Mouse (Mus musculus) liver (tissue): Measurements from ENCODE around the gene Slc39a11.

Experiments
- DNase-seq: peaks from one replicate; pipeline ENCODE4 v3.0.0-alpha.2; 2020; ENCODE audit warnings: mixed read lengths

The Slc39a11 gene

GRCm38 (mm10) chr11:113214741-113215140 lies 435.1 kb downstream of the Slc39a11 start:
- no peak for DNase-seq

GRCm38 (mm10) chr11:113212390-113213025 lies 437.4 kb downstream of the Slc39a11 start:
- no peak for DNase-seq

GRCm38 (mm10) chr11:113209220-113209878 lies 440.5 kb downstream of the Slc39a11 start:
- no peak for DNase-seq

GRCm38 (mm10) chr11:113208521-113209072 lies 441.3 kb downstream of the Slc39a11 start:
- no peak for DNase-seq

GRCm38 (mm10) chr11:113207966-113208365 lies 441.9 kb downstream of the Slc39a11 start:
- DNase-seq = no peak

- DNase-seq = no peak
These were observed 443.8 kb downstream of the Slc39a11 start for GRCm38 (mm10) chr11:113206099-113206498.

GRCm38 (mm10) chr11:113203008-113203407 lies 446.9 kb downstream of the Slc39a11 start:
- DNase-seq = no peak

- peak; percentile 58 for DNase-seq
These were observed 448.3 kb downstream of the Slc39a11 start for GRCm38 (mm10) chr11:113201470-113201997.

GRCm38 (mm10) chr11:113200901-113201300 lies 449.0 kb downstream of the Slc39a11 start:
- DNase-seq = no peak

GRCm38 (mm10) chr11:113198586-113198985 lies 451.3 kb downstream of the Slc39a11 start:
- DNase-seq = no peak

GRCm38 (mm10) chr11:113197624-113198023 lies 452.3 kb downstream of the Slc39a11 start:
- no peak for DNase-seq

GRCm38 (mm10) chr11:113196234-113197007 lies 453.5 kb downstream of the Slc39a11 start:
- no peak for DNase-seq
